Mouse (Mus musculus) cortical plate, adult 2 months (tissue): ENCODE measurements at regions not wholly inside any gene's neighbourhood (a gene's known extent, or its start where the extent isn't known, plus 50 kb on each side); places are given as distances from the start of the nearest gene placed in this dataset.

Source experiments
- H3K27ac ChIP-seq: fragments of 200-500 bp; 2 replicates; pipeline ENCODE4 v1.5.1; 2012; ENCODE audit warnings: low read length, control low read depth, inconsistent platforms; ENCODE audit not compliant: insufficient read depth
- H3K4me1 ChIP-seq: fragments of 200-500 bp; 2 replicates; pipeline ENCODE4 v1.6.1; 2011; ENCODE audit warnings: low read length; ENCODE audit not compliant: control insufficient read depth, insufficient read depth
- H3K4me3 ChIP-seq: fragments of 200-500 bp; 2 replicates; pipeline ENCODE4 v1.5.1; 2011; ENCODE audit warnings: mild to moderate bottlenecking, low read length, control low read depth; ENCODE audit not compliant: insufficient read depth
- CTCF ChIP-seq: fragments of 200-500 bp; IDR thresholded peaks from 2 replicates; pipeline ENCODE4 v1.5.1; 2011; ENCODE audit warnings: mild to moderate bottlenecking, control low read depth, low read length; ENCODE audit not compliant: insufficient read depth; ENCODE audit errors: extremely low read depth
- POLR2A ChIP-seq: fragments of 200-500 bp; IDR thresholded peaks from 2 replicates; pipeline ENCODE4 v1.6.1; 2011; ENCODE audit warnings: mild to moderate bottlenecking, low read length, control low read depth; ENCODE audit not compliant: insufficient read depth; ENCODE audit errors: extremely low read depth

- H3K4me3 ChIP-seq = no peak overlapping the region
- no peaks in the 10 kb centered on the region for H3K4me1 ChIP-seq
- TF ChIP-seq CTCF (no peak), POLR2A (no peak)
- H3K27ac ChIP-seq = no peak overlapping the region
Measured at GRCm38 (mm10) chr1:77998727-77999126, 198.2 kb downstream of the Pax3 start.

- no peak overlapping the region for H3K4me3 ChIP-seq
- no peaks in the 10 kb centered on the region for H3K4me1 ChIP-seq
- no peak for TF ChIP-seq CTCF
- H3K27ac ChIP-seq = no peak overlapping the region
Measured at GRCm38 (mm10) chr1:77981528-77981927, 215.4 kb downstream of the Pax3 start.

GRCm38 (mm10) chr1:77978696-77979095, 218.2 kb downstream of the Pax3 start:
- TF ChIP-seq POLR2A (no peak), CTCF (peak; percentile 86)
- Histone ChIP-seq H3K4me1 (no peaks in the 10 kb centered on the region), H3K27ac (no peak overlapping the region), H3K4me3 (no peak overlapping the region)

- H3K4me1 ChIP-seq = no peaks in the 10 kb centered on the region
Measured at GRCm38 (mm10) chr1:77975941-77976340, 221.0 kb downstream of the Pax3 start.

GRCm38 (mm10) chr1:77972301-77972717, 224.6 kb downstream of the Pax3 start:
- no peak overlapping the region for H3K4me3 ChIP-seq

More at GRCm38 (mm10) chr1:77975941-77976340, 221.0 kb downstream of the Pax3 start:
- no peak overlapping the region for H3K27ac ChIP-seq
- TF ChIP-seq CTCF = no peak
- no peak for TF ChIP-seq POLR2A
- no peak overlapping the region for H3K4me3 ChIP-seq

GRCm38 (mm10) chr1:77964656-77965335, 232.1 kb downstream of the Pax3 start:
- H3K27ac ChIP-seq = no peak overlapping the region
- no peak overlapping the region for H3K4me3 ChIP-seq
- no peaks in the 10 kb centered on the region for H3K4me1 ChIP-seq
- no peak for TF ChIP-seq CTCF
- TF ChIP-seq POLR2A = no peak

More at GRCm38 (mm10) chr1:77972301-77972717, 224.6 kb downstream of the Pax3 start:
- TF ChIP-seq CTCF (peak; percentile 58), POLR2A (no peak)
- Histone ChIP-seq H3K27ac (no peak overlapping the region), H3K4me1 (no peaks in the 10 kb centered on the region)

GRCm38 (mm10) chr1:77959309-77959708, 237.6 kb downstream of the Pax3 start:
- TF ChIP-seq CTCF = no peak
- TF ChIP-seq POLR2A = no peak

GRCm38 (mm10) chr1:77957156-77957767, 239.7 kb downstream of the Pax3 start:
- H3K4me3 ChIP-seq = no peak overlapping the region
- no peak for TF ChIP-seq POLR2A
- TF ChIP-seq CTCF = no peak

More at GRCm38 (mm10) chr1:77959309-77959708, 237.6 kb downstream of the Pax3 start:
- Histone ChIP-seq H3K4me3 (no peak overlapping the region), H3K4me1 (no peaks in the 10 kb centered on the region), H3K27ac (no peak overlapping the region)

GRCm38 (mm10) chr1:77947894-77948293, 249.0 kb downstream of the Pax3 start:
- Histone ChIP-seq H3K27ac (no peak overlapping the region), H3K4me3 (no peak overlapping the region), H3K4me1 (no peaks in the 10 kb centered on the region)
- TF ChIP-seq CTCF (no peak), POLR2A (no peak)

More at GRCm38 (mm10) chr1:77957156-77957767, 239.7 kb downstream of the Pax3 start:
- Histone ChIP-seq H3K4me1 (no peaks in the 10 kb centered on the region), H3K27ac (no peak overlapping the region)

GRCm38 (mm10) chr1:77944327-77944645, 252.6 kb downstream of the Pax3 start:
- no peak overlapping the region for H3K4me3 ChIP-seq
- TF ChIP-seq POLR2A (no peak), CTCF (no peak)
- no peaks in the 10 kb centered on the region for H3K4me1 ChIP-seq
- H3K27ac ChIP-seq = no peak overlapping the region
